Mouse (Mus musculus) CH12.LX (cell line): ENCODE measurements around the gene Zfp970.
"Not testable (repeated sequence)": the region's sequence is repeated elsewhere in the genome, so short reads cannot be mapped to it uniquely, and the experiment has no call there.

Experiments
- MAX ChIP-seq: IDR thresholded peaks from 2 replicates; pipeline ENCODE4 v1.6.1; 2011; ENCODE audit warnings: low read length, improper control_type of control experiment
- MEF2A ChIP-seq: IDR thresholded peaks from 2 replicates; pipeline ENCODE4 v1.6.1; 2014; ENCODE audit warnings: low read depth, mild to moderate bottlenecking, inconsistent platforms, low read length, improper control_type of control experiment, borderline replicate concordance
- POLR2A ChIP-seq: IDR thresholded peaks from 2 replicates; pipeline ENCODE4 v1.6.1; 2011; ENCODE audit warnings: low read depth, mild to moderate bottlenecking, improper control_type of control experiment, low read length
- POLR2AphosphoS2 ChIP-seq: IDR thresholded peaks from 2 replicates; pipeline ENCODE4 v1.6.1; 2011; ENCODE audit warnings: low read depth, low read length, improper control_type of control experiment
- ZC3H11A ChIP-seq: IDR thresholded peaks from 2 replicates; pipeline ENCODE4 v1.6.1; 2012; ENCODE audit warnings: low read depth, mild to moderate bottlenecking, inconsistent platforms, low read length, improper control_type of control experiment

DNA sequence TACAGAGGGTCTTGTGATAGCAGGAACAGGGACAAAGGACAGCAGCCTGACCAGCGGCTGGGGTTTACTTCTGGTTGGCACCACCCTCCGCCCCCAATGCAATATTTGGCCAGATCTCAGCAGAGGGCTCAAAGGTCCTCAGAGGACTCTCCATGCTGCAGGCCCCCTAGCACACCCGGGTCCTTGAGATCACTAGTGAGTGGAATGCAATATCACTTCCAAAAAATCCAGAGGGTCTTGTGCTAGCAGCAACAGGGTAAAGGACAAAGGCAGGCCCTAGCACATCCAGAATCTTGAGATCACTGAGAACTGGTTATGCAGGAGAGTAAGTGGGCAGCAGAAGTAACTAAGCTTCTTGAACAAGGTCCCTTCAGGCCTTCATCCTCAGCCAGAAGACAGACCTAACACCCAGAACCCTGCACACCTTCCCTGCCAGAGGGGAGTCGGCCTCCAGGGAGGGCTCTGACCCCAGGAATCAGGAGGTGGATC is 49.5 kb downstream of the Zfp970 start:
- not testable (repeated sequence) for TF ChIP-seq POLR2A, MEF2A, MAX, ZC3H11A, POLR2AphosphoS2
